Mouse (Mus musculus) kidney, adult 8-10 months (tissue): ENCODE data around the gene Chrng.

Experiments
- DNase-seq, 2 experiments: peaks; one replicate each; pipeline ENCODE4 v3.0.0; 2022

Chrng gene

GRCm38 (mm10) chr1:87258484-87258883 is 54.0 kb downstream of the Chrng start:
- peak; percentile 55 to 72 for DNase-seq

- DNase-seq = no peak
Measured at GRCm38 (mm10) chr1:87259316-87259715, 54.9 kb downstream of the Chrng start.
